Mouse (Mus musculus) lung, adult 18-20 months (tissue): ENCODE data around the gene Lypd4.
"Not testable (repeated sequence)": the region's sequence is repeated elsewhere in the genome, so short reads cannot be mapped to it uniquely, and the experiment has no call there.

Experiments
- DNase-seq, 2 experiments: peaks; one replicate each; pipeline ENCODE4 v3.0.0; 2022; ENCODE audit warnings: mixed read lengths in 2 of 2

Gene Lypd4

DNA sequence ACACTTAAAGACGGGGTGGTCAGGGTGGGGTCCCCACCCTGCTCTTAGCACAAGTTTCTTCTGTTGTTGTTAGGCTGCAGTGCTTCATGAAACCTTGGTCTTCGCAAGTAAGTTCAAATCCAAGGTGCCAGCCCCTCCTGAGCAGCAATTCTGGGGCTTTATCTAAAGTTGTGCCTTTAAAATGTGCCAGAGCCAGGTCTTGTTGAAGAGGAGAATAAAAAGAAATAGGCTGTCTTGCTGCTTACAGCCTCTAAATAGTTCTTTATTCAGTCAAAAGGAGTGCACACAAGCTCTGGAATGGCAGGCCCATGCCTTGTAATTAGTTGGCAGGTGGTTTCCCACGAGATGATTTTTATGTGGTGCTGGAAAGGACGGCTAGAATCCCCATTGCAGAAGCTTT lies 17.4 kb upstream of the Lypd4 start:
- no peak for DNase-seq

DNA sequence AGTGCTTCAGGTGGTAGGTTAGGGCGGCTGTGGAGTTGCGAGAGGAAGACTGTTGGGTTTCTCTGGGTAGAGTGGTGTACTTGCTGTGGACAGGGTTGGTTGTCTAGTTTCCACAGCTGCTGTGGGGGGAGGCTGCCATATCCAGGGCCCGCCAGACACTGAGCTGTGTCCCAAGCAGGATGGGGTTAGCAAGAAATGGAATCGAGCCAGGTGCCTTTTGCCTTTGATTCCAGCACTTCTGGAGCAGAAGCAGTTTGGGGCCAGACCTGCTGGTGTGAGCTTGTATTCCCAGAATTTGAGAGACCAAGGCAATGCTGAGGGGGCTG lies 16.5 kb upstream of the Lypd4 start:
- no peak for DNase-seq

DNA sequence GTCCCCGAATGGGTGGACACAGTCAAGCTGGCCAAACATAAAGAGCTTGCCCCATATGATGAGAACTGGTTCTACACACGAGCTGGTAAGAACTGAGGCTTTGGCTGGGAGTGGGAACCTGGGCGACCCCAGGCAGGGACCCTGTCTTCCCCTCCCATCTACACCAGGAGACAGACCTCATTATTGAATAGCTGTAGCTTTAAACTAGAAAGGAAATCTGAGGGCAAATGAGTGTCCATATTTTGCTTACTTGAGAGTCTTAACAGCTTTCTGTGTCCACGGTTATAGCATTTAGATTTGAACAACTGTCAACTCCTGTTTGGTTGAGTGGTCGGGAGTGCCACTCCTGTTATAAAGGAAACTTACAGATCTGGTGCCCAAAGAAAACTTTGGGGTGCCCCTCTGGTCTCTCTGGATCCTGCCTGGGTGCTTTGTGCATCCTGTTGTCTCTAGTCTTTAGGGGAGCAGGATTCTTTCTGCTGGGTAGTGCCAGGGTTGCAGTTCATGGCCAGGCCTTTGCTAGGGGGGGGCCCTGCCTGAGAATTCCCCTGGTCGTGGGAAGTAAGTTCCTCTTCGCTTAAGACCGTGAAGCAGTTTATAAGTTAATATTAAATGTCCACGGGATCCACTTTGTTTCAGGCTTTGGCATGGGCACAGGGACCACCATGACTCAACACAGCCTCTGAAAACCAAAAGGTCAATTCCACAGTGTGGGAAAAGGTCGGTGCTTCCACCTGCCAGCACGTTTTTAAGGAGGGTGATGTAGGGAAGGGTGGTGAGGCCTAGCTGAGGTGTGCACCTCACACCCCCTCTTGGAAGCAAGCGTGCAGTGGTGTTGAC lies 15.9 kb upstream of the Lypd4 start:
- no peak for DNase-seq

GRCm38 (mm10) chr7:24884693-24885291 lies 15.1 kb upstream of the Lypd4 start:
- DNase-seq: no peak

DNA sequence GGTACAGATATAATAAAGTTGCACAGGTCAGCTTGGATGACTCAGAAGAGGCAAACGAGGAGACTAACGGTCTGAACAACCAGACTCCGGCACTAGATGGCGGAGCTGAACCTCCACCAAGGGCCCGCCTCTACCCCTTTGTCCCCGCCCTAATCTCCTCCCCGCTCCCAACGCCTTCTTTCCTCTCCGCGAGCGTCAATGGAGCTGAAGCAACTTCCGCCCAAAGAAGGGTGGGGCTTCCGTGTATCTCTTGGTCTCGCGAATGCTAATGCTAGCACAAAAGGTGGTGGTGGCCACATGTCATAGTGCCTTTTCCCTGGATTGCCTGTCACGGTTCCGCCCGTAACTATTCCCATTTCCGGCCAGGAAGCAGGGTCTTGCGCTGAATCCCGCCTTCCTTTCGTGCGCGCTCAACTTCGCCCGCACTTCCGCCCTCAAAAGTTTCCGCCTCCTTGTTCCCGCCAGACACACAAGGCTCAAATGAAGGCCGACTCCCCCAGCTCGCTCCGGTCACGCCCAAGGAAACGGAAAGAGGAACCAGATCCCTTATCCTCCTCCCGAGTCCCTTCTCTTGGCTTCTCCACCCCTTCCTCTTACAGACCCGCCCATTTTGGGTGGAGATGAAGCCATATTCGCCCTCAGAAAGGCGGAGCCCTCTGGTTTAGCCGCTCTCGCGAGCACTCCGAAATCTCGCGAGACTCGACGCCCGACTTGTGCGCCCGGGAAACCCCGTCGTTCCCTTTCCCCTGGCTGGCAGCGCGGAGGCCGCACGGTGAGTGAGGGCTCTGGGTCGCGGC lies 14.4 kb upstream of the Lypd4 start, which contains the start of gene Rps19:
TSS of gene Rps19 (plus strand) at position 476 of the 797 bp plus-strand sequence.
- DNase-seq: peak; percentile 99

DNA sequence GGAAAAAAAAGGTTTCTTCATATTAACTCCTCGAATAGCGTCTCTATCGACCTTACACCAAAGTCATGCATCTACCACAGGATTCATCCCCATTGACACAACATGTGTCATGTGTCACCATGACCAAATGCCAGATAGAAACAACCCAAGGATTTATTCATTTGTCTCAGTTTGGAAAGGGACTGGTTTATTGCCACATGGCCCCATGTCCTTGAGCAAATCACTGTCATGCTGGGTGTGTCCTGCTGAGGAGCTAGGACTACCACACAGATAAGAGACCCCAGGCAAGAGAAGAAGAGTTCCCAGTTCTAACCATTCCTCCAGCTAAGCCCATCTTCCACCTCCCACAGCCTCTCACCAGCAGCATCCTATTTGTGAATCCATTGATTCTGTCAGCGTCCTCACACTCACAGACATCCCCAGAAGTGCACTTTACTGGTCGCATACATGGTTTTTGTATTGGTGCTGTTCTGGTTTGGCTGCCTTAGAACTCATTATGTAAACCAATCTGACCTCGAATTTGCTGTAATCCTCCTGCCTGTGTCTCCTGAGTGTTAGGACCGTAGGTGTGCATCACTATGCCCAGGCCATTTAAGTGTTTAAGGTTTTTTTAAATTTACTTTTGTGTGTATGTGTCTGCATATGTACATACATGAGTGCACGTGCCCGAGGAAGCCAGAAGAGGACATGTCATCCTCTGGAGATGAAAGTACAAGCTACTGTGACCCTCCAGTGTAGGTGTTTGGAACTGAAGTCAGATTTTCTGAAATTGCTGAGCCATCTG lies 12.9 kb upstream of the Lypd4 start:
- DNase-seq: no peak

GRCm38 (mm10) chr7:24879620-24880019 lies 9.9 kb upstream of the Lypd4 start:
- DNase-seq: no peak

GRCm38 (mm10) chr7:24877588-24877987 lies 7.8 kb upstream of the Lypd4 start:
- DNase-seq: no peak

GRCm38 (mm10) chr7:24869080-24869479 lies 661 bp downstream of the Lypd4 start:
- no peak for DNase-seq

- no peak for DNase-seq
Measured at GRCm38 (mm10) chr7:24864156-24864555, 5.6 kb downstream of the Lypd4 start.

DNA sequence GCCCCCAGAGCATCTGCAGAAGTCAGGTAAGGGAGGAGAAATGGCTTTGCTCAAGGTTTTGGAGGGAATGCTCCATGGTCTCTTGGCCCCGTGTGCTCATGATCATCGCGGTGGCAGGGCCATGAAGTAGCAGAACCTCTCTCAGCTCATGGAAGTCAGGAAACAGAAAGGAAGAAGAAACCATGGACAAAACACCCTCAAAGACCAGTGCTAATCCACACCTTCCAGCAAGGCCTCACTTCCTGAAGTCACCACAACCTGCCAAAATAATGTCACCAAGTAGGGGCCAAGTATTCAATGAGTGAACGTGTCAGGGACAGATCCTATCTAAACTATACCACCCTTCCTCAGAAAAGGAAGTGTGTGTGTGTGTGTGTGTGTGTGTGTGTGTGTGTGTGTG lies 6.9 kb downstream of the Lypd4 start:
- no peak for DNase-seq

DNA sequence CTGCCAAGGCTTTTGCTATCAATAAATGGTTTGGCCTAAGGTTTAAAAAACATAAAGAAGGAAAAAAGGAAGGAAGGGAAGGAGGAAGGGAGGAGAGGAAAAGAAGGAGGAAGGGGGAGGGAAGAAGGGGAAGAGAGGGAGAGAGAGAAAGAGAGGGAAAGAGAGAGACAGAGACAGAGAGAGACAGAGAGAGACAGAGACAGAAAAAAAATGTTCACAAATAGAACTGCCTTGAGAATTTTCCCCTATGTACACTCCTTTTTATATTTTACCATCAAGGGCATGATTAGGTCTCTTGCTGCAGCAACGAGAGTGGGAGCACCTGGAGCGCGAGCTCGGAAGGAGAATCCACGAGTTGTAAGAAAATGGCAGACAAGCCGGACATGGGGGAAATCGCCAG lies 7.8 kb downstream of the Lypd4 start, which contains the start of gene Gm9844:
TSS of gene Gm9844 (plus strand) at position 301 of the 400 bp plus-strand sequence.
- DNase-seq: no peak

DNA sequence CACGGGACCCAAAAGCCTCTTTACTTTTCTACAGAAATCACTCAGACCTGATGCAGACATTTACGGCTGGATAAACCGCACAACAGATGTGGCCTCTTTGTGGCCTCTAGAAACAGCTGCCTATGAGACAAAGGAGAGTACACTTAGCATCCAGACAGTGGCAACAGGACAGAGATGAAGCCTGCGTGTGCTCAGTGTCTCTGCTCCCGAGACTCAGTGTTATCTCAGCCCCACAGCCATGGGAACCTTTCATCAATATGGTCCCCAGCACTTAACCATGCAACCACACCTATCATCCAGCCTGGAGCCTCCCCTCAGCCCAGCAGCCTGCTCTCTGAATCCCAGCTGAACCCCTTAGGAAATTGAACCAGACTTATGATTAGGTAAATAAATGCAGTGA lies 10.5 kb downstream of the Lypd4 start:
- DNase-seq: no peak

DNA sequence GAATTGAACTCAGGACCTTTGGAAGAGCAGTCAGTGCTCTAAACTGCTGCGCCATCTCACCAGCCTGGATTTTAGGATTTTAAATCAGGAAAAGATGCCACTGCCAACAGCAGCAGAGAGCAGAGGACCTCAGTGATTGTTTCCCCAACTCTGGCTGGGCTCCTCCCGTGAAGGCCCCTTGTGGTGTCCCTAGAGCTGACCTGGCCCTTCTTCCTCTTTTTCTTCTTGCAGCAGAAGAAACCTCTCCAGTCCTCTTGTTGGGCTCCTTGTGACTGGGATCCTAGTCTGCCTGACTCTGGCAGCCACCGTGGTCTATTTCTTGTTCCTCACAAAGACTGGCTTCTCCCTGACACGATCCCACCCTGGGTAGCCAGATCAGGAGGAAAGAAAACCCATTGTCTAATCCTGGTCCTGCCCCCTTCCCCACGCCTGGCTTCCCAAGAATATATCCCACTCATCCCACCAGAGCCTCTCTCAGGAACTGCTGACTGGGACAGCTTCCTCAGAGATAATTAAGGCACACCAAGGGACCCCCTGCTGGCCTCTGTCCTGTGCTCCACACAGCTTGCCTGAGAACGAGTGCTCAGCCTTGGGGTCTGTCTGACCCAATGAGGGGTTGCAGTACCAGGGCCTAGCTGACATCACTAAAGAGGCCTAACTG lies 13.2 kb downstream of the Lypd4 start:
- DNase-seq: no peak

DNA sequence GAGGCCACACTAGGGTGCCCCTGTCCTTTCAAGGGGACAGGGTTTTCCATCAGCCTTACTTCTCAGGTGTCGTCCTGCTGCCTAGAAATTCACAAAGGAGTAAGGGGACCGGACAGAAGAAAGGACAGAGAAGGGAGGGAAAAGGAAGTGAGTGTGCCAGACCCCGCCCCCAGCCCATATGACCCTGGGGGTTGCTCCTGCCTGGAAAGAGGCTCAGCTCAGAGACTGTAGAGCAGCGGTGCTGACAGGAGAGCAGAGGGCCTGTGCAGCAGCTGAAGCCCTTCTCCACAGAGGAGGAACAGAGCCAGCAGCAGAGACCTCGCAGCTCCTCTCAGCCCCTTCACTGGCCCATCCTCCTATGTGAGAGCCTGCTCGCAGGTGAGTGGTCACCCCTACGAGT lies 16.0 kb downstream of the Lypd4 start:
- DNase-seq: no peak

GRCm38 (mm10) chr7:24853233-24853563 lies 16.5 kb downstream of the Lypd4 start:
- DNase-seq: no peak

GRCm38 (mm10) chr7:24852557-24853232 lies 17.0 kb downstream of the Lypd4 start:
- DNase-seq: no peak

- no peak for DNase-seq
Measured at GRCm38 (mm10) chr7:24851596-24852325, 18.0 kb downstream of the Lypd4 start.

DNA sequence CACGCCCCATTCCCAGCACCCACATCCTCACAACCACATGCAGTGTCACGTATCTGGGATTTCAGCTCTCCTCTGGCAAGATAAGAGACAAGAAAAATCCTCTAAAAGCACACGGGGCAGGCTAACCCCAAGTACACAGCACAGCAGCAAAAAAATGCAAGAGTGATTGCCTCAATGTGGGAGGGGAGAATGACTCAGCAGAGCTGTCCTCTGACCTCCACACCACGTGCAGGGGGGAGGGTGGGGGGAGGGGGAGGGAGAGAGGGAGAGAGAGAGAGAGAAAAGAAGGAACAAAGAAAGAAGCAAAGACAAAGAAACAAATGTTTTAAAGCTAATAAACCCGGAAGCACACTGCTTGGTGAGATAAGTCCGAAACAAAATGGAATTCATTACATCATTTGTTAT lies 18.8 kb downstream of the Lypd4 start:
- DNase-seq: peak in 1 of 2 experiments; percentile 19

GRCm38 (mm10) chr7:24850162-24850561 lies 19.6 kb downstream of the Lypd4 start:
- DNase-seq: no peak

- not testable (repeated sequence) for DNase-seq
Measured at GRCm38 (mm10) chr7:24846576-24846975, 23.2 kb downstream of the Lypd4 start.
